Mouse (Mus musculus) cortical plate, adult 2 months (tissue): ENCODE data around the gene Ephb2. TPM values are rescaled to one million over a fixed set of nuclear protein-coding genes. Genes with fewer than 3 reads are reported as not detected.
A peak's percentile ranks its signal among the peaks of the same experiment; 100 is the strongest.

Experiments used
- H3K27ac ChIP-seq: fragments of 200-500 bp; 2 replicates; pipeline ENCODE4 v1.5.1; 2012; ENCODE audit warnings: low read length, control low read depth, inconsistent platforms; ENCODE audit not compliant: insufficient read depth
- H3K4me1 ChIP-seq: fragments of 200-500 bp; 2 replicates; pipeline ENCODE4 v1.6.1; 2011; ENCODE audit warnings: low read length; ENCODE audit not compliant: control insufficient read depth, insufficient read depth
- H3K4me3 ChIP-seq: fragments of 200-500 bp; 2 replicates; pipeline ENCODE4 v1.5.1; 2011; ENCODE audit warnings: mild to moderate bottlenecking, low read length, control low read depth; ENCODE audit not compliant: insufficient read depth
- CTCF ChIP-seq: fragments of 200-500 bp; IDR thresholded peaks from 2 replicates; pipeline ENCODE4 v1.5.1; 2011; ENCODE audit warnings: mild to moderate bottlenecking, control low read depth, low read length; ENCODE audit not compliant: insufficient read depth; ENCODE audit errors: extremely low read depth
- POLR2A ChIP-seq: fragments of 200-500 bp; IDR thresholded peaks from 2 replicates; pipeline ENCODE4 v1.6.1; 2011; ENCODE audit warnings: mild to moderate bottlenecking, low read length, control low read depth; ENCODE audit not compliant: insufficient read depth; ENCODE audit errors: extremely low read depth
- polyA plus RNA-seq: library from polyadenylated mRNA; depleted of rRNA; stranded (reverse); fragments of >200 nt; gene quantifications from 2 replicates; pipeline ENCODE4 v1.2.3, GENCODE M21; 2012

Ephb2 gene
- polyA plus RNA-seq, 1 experiment = 17.1 TPM

DNA sequence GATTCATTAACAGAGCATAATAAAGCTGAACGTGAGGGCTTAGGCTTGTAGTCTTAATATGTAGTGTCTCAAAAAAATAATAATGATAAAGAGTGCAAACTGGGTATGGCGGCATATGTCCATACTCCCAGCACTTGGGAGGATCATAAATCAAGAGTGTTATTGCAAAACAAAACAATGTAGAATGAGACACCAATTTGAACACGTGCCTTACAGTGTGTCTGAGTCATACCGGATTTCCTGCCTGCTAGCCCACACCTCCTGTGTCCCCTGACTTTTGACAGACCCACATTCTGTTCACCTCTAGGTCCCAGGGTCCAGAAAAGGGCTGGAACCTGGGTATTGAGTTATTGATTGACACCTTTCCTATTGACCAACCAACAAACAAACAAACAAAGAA, 6.2 kb upstream of the Ephb2 start:
- no peak for TF ChIP-seq CTCF
- TF ChIP-seq POLR2A = no peak
- Histone ChIP-seq H3K4me1 (no peaks in the 10 kb centered on the region), H3K4me3 (no peak overlapping the region), H3K27ac (no peak overlapping the region)

DNA sequence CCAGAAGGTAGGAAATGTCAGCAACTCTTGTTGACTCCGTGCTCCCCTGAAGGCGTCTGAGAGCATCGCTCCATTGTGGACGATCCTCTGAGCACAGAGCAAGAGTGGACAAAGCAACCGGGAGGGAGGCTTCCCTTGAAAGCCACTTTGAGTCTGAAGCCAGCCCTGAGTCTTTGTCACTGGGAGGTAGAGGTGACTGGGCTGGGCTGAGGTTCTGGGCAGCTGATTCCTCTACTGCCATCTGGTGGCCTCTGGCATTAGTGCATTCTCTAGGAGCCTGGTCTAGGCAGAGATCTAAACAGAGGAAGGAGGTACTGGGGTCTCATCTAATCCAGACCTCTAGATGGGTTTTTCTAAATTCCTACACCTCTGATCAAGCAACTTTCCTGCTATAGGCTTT, 5.3 kb upstream of the Ephb2 start:
- no peaks in the 10 kb centered on the region for H3K4me1 ChIP-seq
- TF ChIP-seq POLR2A (no peak), CTCF (peak; percentile 85)
- H3K27ac ChIP-seq = no peak overlapping the region
- no peak overlapping the region for H3K4me3 ChIP-seq

GRCm38 (mm10) chr4:136838462-136838861, 2.7 kb upstream of the Ephb2 start:
- Histone ChIP-seq H3K4me1 (no peaks in the 10 kb centered on the region), H3K27ac (no peak overlapping the region), H3K4me3 (no peak overlapping the region)
- TF ChIP-seq POLR2A = no peak
- no peak for TF ChIP-seq CTCF

DNA sequence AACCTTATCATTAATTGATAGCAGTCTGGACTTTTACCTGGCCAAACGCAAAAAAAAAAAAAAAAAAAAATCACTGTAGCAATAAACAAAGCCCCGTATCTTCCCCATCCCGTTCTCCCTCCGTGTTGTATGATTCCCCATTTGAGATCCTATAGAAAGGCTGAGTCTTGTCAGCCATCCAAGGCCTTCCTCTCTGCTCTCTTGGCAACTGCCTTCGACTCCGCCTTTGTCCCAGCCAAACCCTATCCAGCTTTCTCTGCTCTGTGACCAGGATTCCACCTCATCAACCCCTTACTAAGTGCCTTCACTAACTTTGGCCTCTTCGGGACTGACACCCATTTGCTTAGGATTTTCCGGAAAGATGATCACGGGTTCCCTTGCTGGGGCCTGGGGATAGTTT, 2.2 kb upstream of the Ephb2 start:
- no peak overlapping the region for H3K27ac ChIP-seq
- H3K4me3 ChIP-seq = no peak overlapping the region
- no peaks in the 10 kb centered on the region for H3K4me1 ChIP-seq
- TF ChIP-seq CTCF = no peak
- no peak for TF ChIP-seq POLR2A

- Histone ChIP-seq H3K27ac (0 out of 2 replicates have a peak overlapping the region, but pooled peaks have one; percentile 99), H3K4me3 (peak overlapping the region; percentile 72), H3K4me1 (no peaks in the 10 kb centered on the region)
- no peak for TF ChIP-seq POLR2A
- no peak for TF ChIP-seq CTCF
Measured at GRCm38 (mm10) chr4:136836387-136836931, 671 bp upstream of the Ephb2 start.

GRCm38 (mm10) chr4:136834815-136835620, 770 bp downstream of the Ephb2 start:
- H3K27ac ChIP-seq = no peak overlapping the region
- TF ChIP-seq POLR2A = no peak
- no peak for TF ChIP-seq CTCF
- peak overlapping the region; percentile 72 for H3K4me3 ChIP-seq
- no peaks in the 10 kb centered on the region for H3K4me1 ChIP-seq

- no peak for TF ChIP-seq CTCF
- no peak for TF ChIP-seq POLR2A
- H3K27ac ChIP-seq = no peak overlapping the region
- H3K4me1 ChIP-seq = peaks cover 1% of the 10 kb centered on the region; the same call in 1 of the 2 replicates
- H3K4me3 ChIP-seq = peak overlapping the region; percentile 72; the same call in 1 of the 2 replicates
Measured at GRCm38 (mm10) chr4:136834439-136834814, 1.4 kb downstream of the Ephb2 start.

DNA sequence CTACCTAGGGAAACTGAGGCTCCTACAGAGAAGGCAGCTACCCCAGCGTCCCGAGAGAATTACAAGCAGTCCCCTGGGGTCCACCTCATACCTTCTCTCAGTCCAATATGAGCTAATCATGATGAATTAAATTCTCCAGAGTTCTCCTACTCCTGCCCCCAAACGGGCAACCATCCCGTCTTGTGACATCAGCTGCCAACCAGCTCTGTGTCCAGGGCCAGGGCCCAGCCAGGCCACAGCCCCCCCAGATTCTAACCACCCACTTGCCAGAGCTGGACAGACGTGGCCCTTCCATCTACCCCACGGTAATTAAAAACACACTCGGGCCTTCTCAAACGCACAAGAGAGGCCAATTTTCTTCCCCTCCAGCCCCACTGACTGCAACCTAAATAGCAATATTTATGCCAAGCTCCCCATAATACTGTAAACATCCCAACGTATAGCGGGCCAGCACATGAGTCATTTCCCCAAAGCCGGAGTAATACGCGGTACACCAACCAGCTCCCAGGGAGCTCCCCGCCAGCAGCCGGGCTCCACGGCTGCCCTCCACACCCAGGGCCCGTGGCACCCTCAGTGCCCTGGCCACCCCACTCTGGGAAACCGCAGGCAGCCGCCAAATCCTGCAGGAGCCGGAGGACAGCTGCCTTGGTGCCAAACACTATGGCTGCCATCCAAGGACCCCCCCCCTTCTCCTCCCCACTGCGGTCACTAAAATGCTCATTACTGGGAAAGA, 2.0 kb downstream of the Ephb2 start:
- TF ChIP-seq POLR2A = no peak
- no peak for TF ChIP-seq CTCF
- Histone ChIP-seq H3K4me1 (peaks cover 3% of the 10 kb centered on the region; the same call in 1 of the 2 replicates), H3K4me3 (peak overlapping the region; percentile 72), H3K27ac (no peak overlapping the region)

- TF ChIP-seq CTCF (no peak), POLR2A (no peak)
- no peak overlapping the region for H3K4me3 ChIP-seq
- no peak overlapping the region for H3K27ac ChIP-seq
- peaks cover 3% of the 10 kb centered on the region; the same call in 1 of the 2 replicates for H3K4me1 ChIP-seq
Measured at GRCm38 (mm10) chr4:136832559-136833232, 3.1 kb downstream of the Ephb2 start.
